Mouse (Mus musculus): Measurements from ENCODE around the gene Gm49321. TPM values are rescaled to one million over a fixed set of nuclear protein-coding genes. Genes with fewer than 3 reads are reported as not detected.

Gene Gm49321
- polyA plus RNA-seq, 1 experiment from 2014 or later, result 17.3 TPM

DNA sequence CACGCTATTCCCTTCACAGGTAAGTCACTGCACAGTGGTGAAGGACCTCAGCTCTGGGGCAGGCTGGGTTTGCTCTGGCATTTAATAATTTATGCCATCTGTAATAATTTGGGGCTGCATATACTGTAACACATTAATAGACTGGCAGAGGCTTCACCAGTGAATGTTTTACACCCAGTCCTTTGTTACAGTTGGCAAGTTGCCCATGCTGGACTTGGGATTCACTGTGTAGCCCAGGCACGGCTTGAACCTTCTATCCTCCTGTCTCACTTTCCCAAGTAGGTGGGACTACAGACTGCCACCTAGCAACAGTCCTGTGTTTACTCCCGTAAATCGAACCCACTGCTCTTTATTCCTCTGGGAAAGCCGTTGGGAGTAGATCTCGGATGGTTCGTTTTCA is 48.8 kb downstream of the Gm49321 start:
- WGBS, result 85% methylated on average over 7 of the region's 7 CpGs
- Histone ChIP-seq H3K9ac (no peak overlapping the region), H3K4me2 (no peak overlapping the region), H3K9me3 (no peaks in the 10 kb centered on the region), H3K4me1 (no peaks in the 10 kb centered on the region), H3K36me3 (peaks cover 39% of the 10 kb centered on the region), H3K27ac (no peak overlapping the region), H3K4me3 (no peak overlapping the region), H3K27me3 (no peaks in the 10 kb centered on the region)
- no peak for ATAC-seq (ENCODE audit: insufficient number of reproducible peaks, insufficient read depth, low FRiP score, low TSS enrichment, low read depth)

DNA sequence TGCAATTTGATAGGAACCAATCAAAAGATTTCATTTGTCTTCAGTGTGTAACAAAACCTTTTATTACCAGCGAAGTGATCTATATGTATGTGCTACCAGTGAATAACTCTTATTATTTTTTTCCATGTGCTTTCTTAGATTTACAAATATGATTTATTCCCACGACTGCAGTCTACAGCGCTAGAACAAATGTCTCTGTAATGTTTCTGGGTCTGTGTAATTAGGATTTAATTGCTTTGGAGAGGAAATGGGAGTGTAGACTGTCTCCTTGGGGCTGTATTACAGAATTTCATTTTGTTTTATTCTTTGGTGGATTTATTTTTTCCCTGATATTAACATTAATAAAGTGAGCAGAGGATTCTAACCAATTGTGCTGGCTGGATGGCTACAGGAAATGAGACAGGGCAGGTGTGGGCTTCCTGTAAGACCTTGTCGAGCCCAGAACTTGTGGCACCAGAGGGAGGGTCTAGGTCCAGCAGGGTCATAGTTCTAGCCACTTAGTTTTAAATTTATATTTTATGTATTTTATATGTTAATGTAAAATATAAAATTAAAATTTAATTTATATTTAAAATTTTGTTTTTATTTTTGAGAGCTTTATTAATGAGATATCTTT is 51.0 kb downstream of the Gm49321 start:
- no peaks in the 10 kb centered on the region for H3K9me3 ChIP-seq
- no peak overlapping the region for H3K4me3 ChIP-seq
- H3K9ac ChIP-seq, result no peak overlapping the region
- H3K27me3 ChIP-seq, result no peaks in the 10 kb centered on the region
- H3K27ac ChIP-seq, result no peak overlapping the region
- no peak overlapping the region for H3K4me2 ChIP-seq
- 80% methylated on average over 4 of the region's 4 CpGs for WGBS
- no peak for ATAC-seq (ENCODE audit: insufficient number of reproducible peaks, insufficient read depth, low FRiP score, low TSS enrichment, low read depth)
- peaks cover 23% of the 10 kb centered on the region for H3K36me3 ChIP-seq
- H3K4me1 ChIP-seq, result no peaks in the 10 kb centered on the region

DNA sequence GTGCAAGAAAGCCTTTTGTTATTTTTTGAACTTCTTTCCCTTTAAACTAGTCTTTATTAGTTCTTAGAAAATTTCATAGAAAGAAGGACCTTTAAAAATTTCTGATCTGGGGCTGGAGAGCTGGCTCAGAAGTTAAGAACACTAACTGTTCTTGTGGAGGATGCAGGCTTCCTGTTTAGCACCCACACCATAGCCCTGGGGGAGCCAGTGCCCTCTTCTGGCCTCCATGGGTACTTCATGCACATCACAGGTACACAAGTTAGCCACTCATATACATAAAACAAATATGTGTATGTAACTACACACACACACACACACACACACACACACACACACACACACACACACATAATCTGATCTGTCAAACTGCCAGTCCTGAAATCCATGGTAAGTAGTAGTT is 52.1 kb downstream of the Gm49321 start:
- ATAC-seq (ENCODE audit: insufficient number of reproducible peaks, insufficient read depth, low FRiP score, low TSS enrichment, low read depth), result no peak
- Histone ChIP-seq H3K9me3 (no peaks in the 10 kb centered on the region), H3K36me3 (peaks cover 14% of the 10 kb centered on the region), H3K27ac (no peak overlapping the region), H3K9ac (no peak overlapping the region), H3K27me3 (no peaks in the 10 kb centered on the region), H3K4me3 (no peak overlapping the region), H3K4me2 (no peak overlapping the region), H3K4me1 (no peaks in the 10 kb centered on the region)

DNA sequence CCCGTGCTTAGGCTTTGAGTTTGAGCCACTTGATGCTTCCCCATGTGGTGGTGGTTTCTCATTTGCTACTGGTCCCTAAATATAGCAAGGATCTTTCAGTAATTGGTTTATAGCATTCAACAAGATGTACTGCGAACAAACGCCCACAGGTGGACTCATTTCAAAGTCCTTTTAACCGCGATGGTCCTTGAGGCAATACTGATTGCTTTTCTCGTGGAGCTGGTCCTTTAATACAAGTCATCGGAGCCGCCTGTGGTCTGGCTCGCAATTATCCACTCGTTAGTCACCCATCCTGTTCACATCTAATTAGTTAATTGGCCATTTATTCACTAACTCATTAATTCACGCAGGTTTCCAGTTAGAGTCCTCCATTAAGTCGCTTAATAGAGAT is 59.4 kb downstream of the Gm49321 start:
- Histone ChIP-seq H3K9ac (peak overlapping the region; percentile 82), H3K4me1 (peaks cover 12% of the 10 kb centered on the region), H3K4me3 (peak overlapping the region; percentile 65), H3K27ac (no peak overlapping the region), H3K9me3 (no peaks in the 10 kb centered on the region), H3K27me3 (peaks cover 19% of the 10 kb centered on the region), H3K4me2 (peak overlapping the region; percentile 84), H3K36me3 (no peaks in the 10 kb centered on the region)
- no peak for ATAC-seq (ENCODE audit: insufficient number of reproducible peaks, insufficient read depth, low FRiP score, low TSS enrichment, low read depth)
- WGBS, result 47% methylated on average over 12 of the region's 12 CpGs

DNA sequence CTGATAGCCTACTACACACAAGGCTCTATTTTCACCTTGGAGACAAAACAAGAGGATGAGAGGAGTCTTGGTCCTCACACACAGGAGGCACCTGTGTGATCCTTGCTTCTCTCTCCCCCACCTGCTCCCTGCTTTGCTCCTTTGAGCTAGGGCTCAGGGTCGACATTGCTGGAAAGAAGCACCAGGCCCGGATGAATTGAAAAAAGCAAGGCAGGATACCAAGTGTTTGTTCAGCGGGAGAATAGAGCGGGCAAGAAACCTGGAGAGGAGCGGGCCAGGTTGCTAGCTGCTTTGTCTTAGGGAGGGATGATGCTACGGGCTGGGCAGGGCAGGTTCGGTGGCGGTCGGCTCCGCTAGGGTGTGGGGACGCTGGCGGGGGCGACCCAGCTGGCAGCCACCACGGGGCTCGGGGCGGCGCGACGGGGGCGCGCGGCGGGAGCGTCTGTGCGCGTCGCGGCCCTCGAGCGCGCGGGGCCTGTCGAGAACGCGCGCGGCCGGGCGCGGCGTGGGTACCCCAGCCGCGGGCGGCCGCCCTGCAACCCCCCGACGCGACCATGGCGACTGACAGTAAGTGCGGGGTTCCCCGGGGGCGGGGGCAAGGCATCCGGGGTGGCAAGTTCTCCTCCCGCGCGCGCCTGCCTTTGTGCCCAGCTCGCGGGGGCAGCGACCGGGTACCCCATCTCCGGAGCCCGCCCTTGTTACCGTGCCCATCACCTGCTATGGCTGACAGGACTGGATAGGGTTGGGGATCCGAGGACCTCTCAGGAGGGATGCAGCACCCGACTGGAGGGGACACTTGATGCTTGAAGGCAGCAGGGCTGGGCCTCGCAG is 60.1 kb downstream of the Gm49321 start, which contains the start of gene Syt16:
Gene Syt16, plus strand, starts transcription at position 365 of the 831 bp plus-strand sequence.
- Histone ChIP-seq H3K9ac (peak within 1 kb of the TSS; percentile 82), H3K4me2 (peak within 1 kb of the TSS; percentile 84), H3K4me1 (peaks cover 16% of the 10 kb centered on the region), H3K27ac (no peak within 1 kb of the TSS), H3K36me3 (no peaks in the 10 kb centered on the region), H3K4me3 (peak within 1 kb of the TSS; percentile 65), H3K27me3 (peaks cover 19% of the 10 kb centered on the region), H3K9me3 (no peaks in the 10 kb centered on the region)
- WGBS, result 1% methylated on average over 65 of the region's 67 CpGs
- ATAC-seq (ENCODE audit: insufficient number of reproducible peaks, insufficient read depth, low FRiP score, low TSS enrichment, low read depth), result peak; percentile 64; the same call in 1 of the 2 replicates

DNA sequence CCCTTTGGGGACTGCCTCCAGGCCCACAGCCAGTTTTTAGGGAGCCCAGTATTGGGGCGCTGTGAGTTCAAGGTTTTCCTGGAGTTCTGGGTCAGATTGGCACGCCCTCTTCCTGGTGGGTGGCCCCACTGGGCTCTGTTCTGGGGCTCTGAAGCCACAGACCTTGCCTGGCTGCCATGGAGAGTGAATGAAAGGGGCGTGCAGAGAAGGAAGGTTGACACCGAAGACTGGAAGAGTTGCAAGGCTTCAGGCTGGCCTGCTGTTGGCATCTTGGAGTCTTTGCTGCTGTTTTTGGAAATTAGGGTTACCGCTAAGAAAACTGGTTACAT is 60.6 kb downstream of the Gm49321 start:
- Histone ChIP-seq H3K27ac (no peak overlapping the region), H3K36me3 (no peaks in the 10 kb centered on the region), H3K27me3 (peaks cover 19% of the 10 kb centered on the region), H3K4me3 (peak overlapping the region; percentile 65), H3K4me1 (peaks cover 16% of the 10 kb centered on the region), H3K4me2 (peak overlapping the region; percentile 84), H3K9ac (peak overlapping the region; percentile 82), H3K9me3 (no peaks in the 10 kb centered on the region)
- WGBS, result 29% methylated on average over 5 of the region's 5 CpGs
- ATAC-seq (ENCODE audit: insufficient number of reproducible peaks, insufficient read depth, low FRiP score, low TSS enrichment, low read depth), result no peak

DNA sequence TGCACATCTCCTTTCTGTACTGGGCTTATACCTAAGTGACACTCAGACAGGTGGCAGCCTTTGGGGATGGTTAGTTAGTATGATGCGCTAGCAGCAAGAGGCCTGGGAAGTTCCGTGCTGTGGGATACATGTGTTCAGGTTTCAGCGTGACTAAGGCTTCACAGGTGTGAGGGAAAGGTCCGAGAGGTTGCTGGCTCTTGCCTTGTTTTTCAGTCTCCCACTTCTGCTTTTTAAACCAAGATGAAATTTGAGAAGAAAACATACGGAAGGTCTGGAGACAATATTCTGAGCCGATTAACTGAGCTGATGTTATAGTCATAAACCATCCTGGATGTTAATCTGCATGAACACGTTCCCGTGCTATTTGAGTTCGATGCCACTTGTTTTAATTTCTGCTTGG is 65.0 kb downstream of the Gm49321 start:
- H3K4me3 ChIP-seq, result no peak overlapping the region
- H3K27me3 ChIP-seq, result peaks cover 8% of the 10 kb centered on the region; the same call in 1 of the 2 replicates
- H3K27ac ChIP-seq, result no peak overlapping the region
- peaks cover 12% of the 10 kb centered on the region for H3K4me1 ChIP-seq
- no peak for ATAC-seq (ENCODE audit: insufficient number of reproducible peaks, insufficient read depth, low FRiP score, low TSS enrichment, low read depth)
- no peaks in the 10 kb centered on the region for H3K9me3 ChIP-seq
- no peaks in the 10 kb centered on the region for H3K36me3 ChIP-seq
- no peak overlapping the region for H3K9ac ChIP-seq
- WGBS, result 44% methylated on average over 9 of the region's 9 CpGs
- H3K4me2 ChIP-seq, result no peak overlapping the region

DNA sequence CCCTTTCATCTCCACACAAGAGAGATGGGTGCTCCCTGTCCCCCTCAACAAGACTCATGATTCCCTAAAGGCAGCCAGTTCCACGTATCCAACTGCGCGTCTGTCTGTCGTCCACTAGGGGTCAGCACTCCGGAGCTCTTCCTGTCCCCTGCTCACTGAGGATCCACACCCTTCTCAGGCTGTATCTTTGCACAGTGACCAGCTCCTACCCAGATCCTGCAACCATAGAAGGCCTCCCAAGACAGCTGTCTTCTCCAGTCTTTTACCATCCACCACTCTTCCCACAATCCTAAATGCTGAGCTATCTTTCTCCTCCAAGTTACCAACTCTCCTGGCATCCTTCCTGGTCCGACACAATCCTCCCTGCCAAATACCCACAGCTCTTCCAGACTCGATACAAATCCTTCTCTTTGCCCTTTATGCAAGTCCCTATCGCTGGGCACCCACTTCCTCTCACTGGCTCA is 72.0 kb downstream of the Gm49321 start:
- Histone ChIP-seq H3K4me1 (peaks cover 5% of the 10 kb centered on the region), H3K4me3 (no peak overlapping the region), H3K9me3 (no peaks in the 10 kb centered on the region), H3K27me3 (no peaks in the 10 kb centered on the region), H3K9ac (no peak overlapping the region), H3K4me2 (no peak overlapping the region), H3K27ac (no peak overlapping the region), H3K36me3 (no peaks in the 10 kb centered on the region)
- ATAC-seq (ENCODE audit: insufficient number of reproducible peaks, insufficient read depth, low FRiP score, low TSS enrichment, low read depth), result no peak
- WGBS, result 21% methylated on average over 8 of the region's 8 CpGs

DNA sequence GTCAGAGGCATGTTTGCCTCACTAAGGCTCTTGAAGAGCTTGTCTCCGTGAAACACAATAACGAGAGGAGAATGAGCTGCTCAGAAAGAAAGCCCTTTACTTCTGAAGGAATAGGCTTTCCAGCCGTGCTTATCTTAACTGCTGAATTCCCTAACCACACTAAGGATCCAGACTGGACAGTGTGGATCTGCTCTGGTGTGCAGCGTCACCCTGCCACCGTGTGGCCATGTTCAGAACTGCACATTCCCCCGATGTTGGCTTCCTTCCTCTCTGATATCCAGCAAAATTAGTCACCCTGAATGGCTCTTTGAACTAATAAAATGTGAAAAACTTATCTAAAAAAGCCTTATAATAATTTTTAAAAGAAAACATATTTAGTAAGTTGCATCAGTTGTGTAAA is 76.3 kb downstream of the Gm49321 start:
- Histone ChIP-seq H3K4me3 (no peak overlapping the region), H3K27me3 (no peaks in the 10 kb centered on the region), H3K4me2 (peak overlapping the region; percentile 46), H3K27ac (no peak overlapping the region), H3K36me3 (no peaks in the 10 kb centered on the region), H3K4me1 (peaks cover 5% of the 10 kb centered on the region), H3K9me3 (no peaks in the 10 kb centered on the region), H3K9ac (no peak overlapping the region)
- 2% methylated on average over 6 of the region's 6 CpGs for WGBS
- ATAC-seq (ENCODE audit: insufficient number of reproducible peaks, insufficient read depth, low FRiP score, low TSS enrichment, low read depth), result no peak

DNA sequence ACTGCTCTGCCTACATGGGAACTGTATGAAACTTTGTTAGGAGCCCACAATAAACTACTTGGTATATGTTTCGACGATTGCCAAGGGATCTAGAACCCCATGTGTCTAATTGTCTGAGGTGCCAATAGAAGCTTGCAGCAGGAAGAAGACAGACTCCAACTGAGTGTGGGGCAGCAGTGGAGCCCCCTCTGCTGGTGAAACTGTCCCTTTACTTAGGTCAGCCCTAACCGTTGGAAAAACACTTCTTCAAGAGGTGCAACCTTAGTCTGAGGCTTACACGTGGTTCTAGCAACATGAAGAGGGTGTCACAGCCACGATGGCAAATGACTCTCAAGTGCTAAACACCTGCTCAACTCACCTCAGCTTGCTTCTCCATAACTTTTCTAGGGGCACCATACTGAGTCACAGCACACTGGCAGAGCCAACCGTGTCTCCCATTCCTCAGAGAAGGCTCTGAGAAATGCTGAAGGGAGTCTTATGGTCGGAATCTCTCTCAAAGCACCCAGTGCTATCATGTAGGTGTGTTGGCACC is 77.4 kb downstream of the Gm49321 start:
- H3K27ac ChIP-seq, result no peak overlapping the region
- H3K9ac ChIP-seq, result no peak overlapping the region
- 60% methylated on average over 7 of the region's 7 CpGs for WGBS
- no peak overlapping the region for H3K4me3 ChIP-seq
- no peak for ATAC-seq (ENCODE audit: insufficient number of reproducible peaks, insufficient read depth, low FRiP score, low TSS enrichment, low read depth)
- H3K36me3 ChIP-seq, result no peaks in the 10 kb centered on the region
- no peak overlapping the region for H3K4me2 ChIP-seq
- H3K4me1 ChIP-seq, result peaks cover 5% of the 10 kb centered on the region
- no peaks in the 10 kb centered on the region for H3K27me3 ChIP-seq
- H3K9me3 ChIP-seq, result no peaks in the 10 kb centered on the region

DNA sequence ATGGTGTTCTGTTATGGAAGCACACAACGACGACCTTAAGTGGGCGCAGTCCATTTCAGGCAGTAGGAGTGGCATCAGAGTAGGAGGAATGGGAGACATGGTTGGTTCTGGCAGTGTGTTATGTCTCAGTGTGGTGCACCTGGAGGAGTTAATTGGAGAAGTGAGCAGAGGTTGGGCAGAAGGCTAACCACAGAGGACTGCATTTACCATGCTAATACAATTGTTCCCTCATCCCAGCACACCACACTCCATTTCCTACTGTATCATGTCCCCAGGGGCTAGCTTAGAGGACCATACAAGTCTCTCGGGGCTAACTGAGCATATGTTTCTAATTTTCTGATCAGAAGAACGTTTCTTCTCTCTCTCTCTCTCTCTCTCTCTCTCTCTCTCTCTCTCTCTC is 78.0 kb downstream of the Gm49321 start:
- WGBS, result 57% methylated on average over 5 of the region's 5 CpGs
- H3K27ac ChIP-seq, result no peak overlapping the region
- ATAC-seq (ENCODE audit: insufficient number of reproducible peaks, insufficient read depth, low FRiP score, low TSS enrichment, low read depth), result no peak
- H3K27me3 ChIP-seq, result no peaks in the 10 kb centered on the region
- no peaks in the 10 kb centered on the region for H3K36me3 ChIP-seq
- H3K4me3 ChIP-seq, result no peak overlapping the region
- no peaks in the 10 kb centered on the region for H3K9me3 ChIP-seq
- H3K9ac ChIP-seq, result no peak overlapping the region
- H3K4me2 ChIP-seq, result no peak overlapping the region
- peaks cover 5% of the 10 kb centered on the region for H3K4me1 ChIP-seq
